Mouse (Mus musculus): ENCODE measurements around the gene Rnf126.

Rnf126 gene

GRCm38 (mm10) chr10:79732500-79732899 lies 34.3 kb downstream of the Rnf126 start:
- no peak for DNase-seq (ENCODE audit: low read depth, low spot score)

GRCm38 (mm10) chr10:79729357-79729965 lies 37.3 kb downstream of the Rnf126 start:
- DNase-seq (ENCODE audit: low read depth, low spot score), result no peak

GRCm38 (mm10) chr10:79728323-79729249 lies 38.2 kb downstream of the Rnf126 start:
- DNase-seq (ENCODE audit: low read depth, low spot score), result no peak

- peak; percentile 58 for DNase-seq (ENCODE audit: low read depth, low spot score)
Measured at GRCm38 (mm10) chr10:79726090-79726489, 40.7 kb downstream of the Rnf126 start.

- DNase-seq (ENCODE audit: low read depth, low spot score), result no peak
Measured at GRCm38 (mm10) chr10:79723692-79724091, 43.1 kb downstream of the Rnf126 start.

- no peak for DNase-seq (ENCODE audit: low read depth, low spot score)
Measured at GRCm38 (mm10) chr10:79723047-79723446, 43.7 kb downstream of the Rnf126 start.

- no peak for DNase-seq (ENCODE audit: low read depth, low spot score)
Measured at GRCm38 (mm10) chr10:79721089-79721488, 45.7 kb downstream of the Rnf126 start.

- DNase-seq (ENCODE audit: low read depth, low spot score), result peak; percentile 48
Measured at GRCm38 (mm10) chr10:79717640-79718357, 49.0 kb downstream of the Rnf126 start.

- DNase-seq (ENCODE audit: low read depth, low spot score), result no peak
Measured at GRCm38 (mm10) chr10:79716988-79717355, 49.8 kb downstream of the Rnf126 start.

GRCm38 (mm10) chr10:79716254-79716987 lies 50.3 kb downstream of the Rnf126 start, which contains the start of gene Hcn2:
Gene Hcn2, plus strand, starts transcription at chr10:79716634.
- no peak for DNase-seq (ENCODE audit: low read depth, low spot score)

- no peak for DNase-seq (ENCODE audit: low read depth, low spot score)
Measured at GRCm38 (mm10) chr10:79714996-79715395, 51.8 kb downstream of the Rnf126 start.

GRCm38 (mm10) chr10:79713163-79713562 lies 53.6 kb downstream of the Rnf126 start:
- no peak for DNase-seq (ENCODE audit: low read depth, low spot score)

- peak; percentile 98 for DNase-seq (ENCODE audit: low read depth, low spot score)
Measured at GRCm38 (mm10) chr10:79712499-79713126, 54.1 kb downstream of the Rnf126 start.

- DNase-seq (ENCODE audit: low read depth, low spot score), result peak; percentile 57
Measured at GRCm38 (mm10) chr10:79712029-79712428, 54.7 kb downstream of the Rnf126 start.

GRCm38 (mm10) chr10:79709307-79709706 lies 57.4 kb downstream of the Rnf126 start:
- DNase-seq (ENCODE audit: low read depth, low spot score), result no peak

- DNase-seq (ENCODE audit: low read depth, low spot score), result no peak
Measured at GRCm38 (mm10) chr10:79708668-79709067, 58.1 kb downstream of the Rnf126 start.
